Mouse (Mus musculus) ovary, adult 18-20 months (tissue): ENCODE data around the gene Ndufa8.

Source experiments
- DNase-seq: peaks from one replicate; pipeline ENCODE4 v3.0.0; 2022; ENCODE audit warnings: low spot score, mixed read lengths

The Ndufa8 gene

GRCm38 (mm10) chr2:36048164-36048563, 1.0 kb downstream of the Ndufa8 start:
- no peak for DNase-seq

GRCm38 (mm10) chr2:36040872-36041271, 8.3 kb downstream of the Ndufa8 start:
- DNase-seq, result no peak

- no peak for DNase-seq
Measured at GRCm38 (mm10) chr2:36039297-36039985, 9.8 kb downstream of the Ndufa8 start.

GRCm38 (mm10) chr2:36035413-36036081, 13.7 kb downstream of the Ndufa8 start:
- no peak for DNase-seq

GRCm38 (mm10) chr2:36034898-36035297, 14.3 kb downstream of the Ndufa8 start:
- no peak for DNase-seq

- DNase-seq, result no peak
Measured at GRCm38 (mm10) chr2:36033966-36034365, 15.2 kb downstream of the Ndufa8 start.

- DNase-seq, result no peak
Measured at GRCm38 (mm10) chr2:36032884-36033283, 16.3 kb downstream of the Ndufa8 start.

- DNase-seq, result no peak
Measured at GRCm38 (mm10) chr2:36023291-36023690, 25.9 kb downstream of the Ndufa8 start.

GRCm38 (mm10) chr2:36021385-36022159, 27.6 kb downstream of the Ndufa8 start:
- DNase-seq, result peak; percentile 26

- DNase-seq, result no peak
Measured at GRCm38 (mm10) chr2:36013010-36013409, 36.2 kb downstream of the Ndufa8 start.

GRCm38 (mm10) chr2:36011331-36011825, 37.8 kb downstream of the Ndufa8 start:
- no peak for DNase-seq

GRCm38 (mm10) chr2:36010579-36010978, 38.6 kb downstream of the Ndufa8 start:
- DNase-seq, result no peak

GRCm38 (mm10) chr2:36009386-36009785, 39.8 kb downstream of the Ndufa8 start:
- DNase-seq, result peak; percentile 28

- DNase-seq, result no peak
Measured at GRCm38 (mm10) chr2:36008071-36008470, 41.1 kb downstream of the Ndufa8 start.

GRCm38 (mm10) chr2:36002188-36002587, 47.0 kb downstream of the Ndufa8 start:
- DNase-seq, result no peak

GRCm38 (mm10) chr2:36000390-36000789, 48.8 kb downstream of the Ndufa8 start:
- no peak for DNase-seq

GRCm38 (mm10) chr2:35999212-35999611, 50.0 kb downstream of the Ndufa8 start:
- DNase-seq, result no peak

- no peak for DNase-seq
Measured at GRCm38 (mm10) chr2:35998416-35998815, 50.8 kb downstream of the Ndufa8 start.

- DNase-seq, result no peak
Measured at GRCm38 (mm10) chr2:35996753-35997152, 52.5 kb downstream of the Ndufa8 start.

- DNase-seq, result no peak
Measured at GRCm38 (mm10) chr2:35994303-35994702, 54.9 kb downstream of the Ndufa8 start.

GRCm38 (mm10) chr2:35993481-35993880, 55.7 kb downstream of the Ndufa8 start:
- no peak for DNase-seq

- no peak for DNase-seq
Measured at GRCm38 (mm10) chr2:35992259-35992658, 56.9 kb downstream of the Ndufa8 start.
